Mouse (Mus musculus) v-Abl transformed pro-B cells (cell line): Measurements from ENCODE around the gene Sh3pxd2a.

Experiments used
- in situ Hi-C, 2 experiments: fragments of 400-800 bp; cut with MboI; formaldehyde crosslinking; loops; one replicate each; pipeline ENCODE4 v1.15.1; 2025; ENCODE audit not compliant: unreplicated experiment in 2 of 2

Sh3pxd2a gene

GRCm38 (mm10) chr19:47359166-47359931 lies 104.9 kb downstream of the Sh3pxd2a start:
- in situ Hi-C loops, result loop anchor here (5.0 to 10.0 kb wide), 5 partner anchors 103 to 465 kb away; partner anchors contain the start of gene Sh3pxd2a (in 1 of the 2)

GRCm38 (mm10) chr19:47357297-47357696 lies 106.9 kb downstream of the Sh3pxd2a start:
- in situ Hi-C loops, result loop anchor here (5.0 to 10.0 kb wide), 5 partner anchors 105 to 468 kb away; partner anchors contain the start of gene Sh3pxd2a (in 1 of the 2)

GRCm38 (mm10) chr19:47356188-47356857 lies 107.9 kb downstream of the Sh3pxd2a start:
- in situ Hi-C loops, result loop anchor here (5.0 to 10.0 kb wide), 5 partner anchors 106 to 468 kb away; partner anchors contain the start of gene Sh3pxd2a (in 1 of the 2)

DNA sequence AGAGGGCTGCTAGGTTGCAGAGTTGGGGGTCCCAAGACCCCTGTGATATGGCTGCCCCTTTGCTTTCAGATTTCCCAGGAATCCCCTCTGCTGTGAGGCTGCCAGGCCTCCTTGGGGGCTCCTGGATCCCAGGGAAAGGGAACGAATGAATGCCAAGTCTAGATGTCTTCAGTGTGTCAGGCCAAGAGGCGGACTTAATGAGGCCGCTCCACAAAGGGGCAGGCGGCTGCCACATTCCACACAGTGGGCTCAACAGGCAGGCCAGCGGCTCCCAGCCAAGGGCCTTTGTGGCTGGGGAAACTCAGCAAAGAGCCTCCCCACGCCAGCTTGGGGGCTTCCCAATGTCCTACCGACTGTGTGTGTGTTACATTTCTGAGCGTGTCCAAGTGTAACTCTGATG lies 109.7 kb downstream of the Sh3pxd2a start:
- in situ Hi-C loops, result loop anchor here (10.0 kb wide), 2 partner anchors 320 to 470 kb away; no protein-coding TSS in a partner anchor

DNA sequence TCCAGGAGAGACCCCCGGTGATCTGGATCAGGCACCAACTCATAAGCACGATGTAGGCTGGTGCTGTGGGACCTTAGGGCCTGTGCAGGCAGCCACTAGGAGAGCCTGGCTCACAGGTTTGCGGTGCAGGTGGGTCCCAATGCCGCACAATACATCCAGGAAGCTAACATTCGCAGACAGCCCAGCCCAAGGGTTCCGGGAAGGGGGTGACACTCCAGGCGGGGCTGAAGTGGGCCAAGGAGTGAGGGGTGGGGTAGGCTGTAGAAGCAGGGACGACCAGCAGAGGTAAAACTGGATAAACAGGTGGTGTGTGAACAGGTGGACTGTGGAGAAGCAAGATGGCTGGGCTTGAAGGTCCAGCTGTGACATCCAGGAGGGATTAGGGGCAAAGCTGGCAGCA lies 115.2 kb downstream of the Sh3pxd2a start:
- in situ Hi-C loops, result loop anchor here in 1 of 2 experiments (25.0 kb wide), 1 partner anchor 687 kb away; the partner anchor contains the start of gene Cyp17a1

DNA sequence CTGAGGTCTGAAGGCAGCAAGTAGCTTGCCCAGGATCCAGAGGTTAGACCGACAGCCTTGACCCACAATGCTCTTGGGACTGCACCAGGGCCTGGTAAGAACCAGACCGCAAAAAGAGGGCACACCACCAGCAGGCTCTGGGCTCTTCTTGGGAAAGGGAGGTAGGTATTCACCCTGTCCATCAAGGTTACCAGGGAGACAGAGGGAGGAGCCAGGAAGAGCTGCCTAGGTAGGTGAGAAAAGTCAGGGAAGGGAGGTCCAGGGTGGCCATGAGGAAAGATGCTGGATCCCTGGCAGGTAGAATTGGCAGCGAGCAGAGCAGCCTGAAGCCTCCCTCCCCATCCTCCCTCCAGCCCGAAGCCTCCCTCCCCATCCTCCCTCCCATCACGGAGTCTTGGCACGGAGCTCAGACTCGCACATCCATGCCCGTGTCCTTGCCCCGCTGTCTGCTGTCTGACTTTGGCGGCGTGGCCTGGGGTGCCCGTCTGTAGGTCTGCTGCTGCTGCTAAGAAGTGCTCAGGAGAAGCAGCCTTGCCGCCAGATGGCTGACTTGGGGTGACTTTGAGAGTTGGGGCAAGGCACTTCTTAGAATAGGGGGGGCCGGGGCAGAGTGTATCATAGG lies 115.7 kb downstream of the Sh3pxd2a start:
- in situ Hi-C loops, result loop anchor here in 1 of 2 experiments (25.0 kb wide), 1 partner anchor 686 kb away; the partner anchor contains the start of gene Cyp17a1

GRCm38 (mm10) chr19:47347021-47347643 lies 117.1 kb downstream of the Sh3pxd2a start:
- in situ Hi-C loops, result loop anchor here in 1 of 2 experiments (25.0 kb wide), 1 partner anchor 685 kb away; the partner anchor contains the start of gene Cyp17a1

DNA sequence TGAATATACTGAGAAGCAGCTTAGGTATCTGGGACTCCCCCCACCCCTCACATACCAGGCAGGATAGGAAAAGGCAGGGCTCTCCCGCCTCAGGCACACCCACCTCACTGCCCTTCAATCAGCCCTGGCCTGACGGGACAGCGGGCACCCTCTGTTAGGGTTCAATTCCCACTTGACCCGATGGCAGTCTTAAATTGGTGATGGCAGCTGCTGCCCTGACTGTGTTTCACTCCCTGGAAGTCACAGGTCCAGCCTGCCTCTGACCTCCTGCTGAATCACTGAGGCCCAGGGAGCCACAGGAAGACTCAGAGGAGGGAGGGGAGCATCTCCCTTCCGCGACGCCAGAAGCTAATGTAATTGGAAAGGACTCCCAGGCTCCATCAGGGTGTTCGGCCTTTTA lies 117.6 kb downstream of the Sh3pxd2a start:
- in situ Hi-C loops, result loop anchor here in 1 of 2 experiments (25.0 kb wide), 1 partner anchor 684 kb away; the partner anchor contains the start of gene Cyp17a1

DNA sequence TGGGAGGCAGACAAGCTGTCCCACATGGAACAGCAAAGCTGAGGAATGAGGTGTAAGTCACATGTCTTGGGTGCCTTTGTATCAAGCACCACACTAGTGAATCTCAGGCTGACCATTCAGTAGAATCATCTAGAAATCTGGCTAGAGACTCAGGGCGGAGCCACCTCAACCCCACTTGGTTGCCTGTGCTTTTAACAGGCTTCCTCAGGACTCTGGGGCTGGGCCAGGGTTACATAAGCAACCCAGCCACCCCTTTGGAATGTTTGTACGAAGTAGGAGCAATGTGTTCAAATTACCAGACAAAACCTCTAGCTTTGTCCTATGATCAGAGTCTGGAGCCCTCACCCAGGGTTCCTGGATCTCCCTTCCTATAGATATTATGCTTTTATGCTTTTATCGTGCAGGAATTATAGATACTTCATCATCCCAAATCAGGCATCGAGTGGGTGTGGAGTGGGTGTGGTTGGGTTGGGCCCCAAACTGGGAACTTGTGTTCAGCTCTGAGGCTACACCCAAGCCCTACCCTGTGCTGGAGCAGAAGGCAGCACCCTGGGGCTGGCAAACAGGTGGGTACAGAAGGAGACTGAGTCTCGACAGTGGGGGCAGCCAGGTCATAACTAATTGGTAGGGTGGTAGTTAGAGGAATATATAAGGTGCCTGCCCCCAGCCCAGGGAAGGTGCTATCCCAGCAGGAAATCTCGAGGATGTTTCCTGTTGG lies 118.2 kb downstream of the Sh3pxd2a start:
- in situ Hi-C loops, result loop anchor here in 1 of 2 experiments (25.0 kb wide), 1 partner anchor 684 kb away; the partner anchor contains the start of gene Cyp17a1

DNA sequence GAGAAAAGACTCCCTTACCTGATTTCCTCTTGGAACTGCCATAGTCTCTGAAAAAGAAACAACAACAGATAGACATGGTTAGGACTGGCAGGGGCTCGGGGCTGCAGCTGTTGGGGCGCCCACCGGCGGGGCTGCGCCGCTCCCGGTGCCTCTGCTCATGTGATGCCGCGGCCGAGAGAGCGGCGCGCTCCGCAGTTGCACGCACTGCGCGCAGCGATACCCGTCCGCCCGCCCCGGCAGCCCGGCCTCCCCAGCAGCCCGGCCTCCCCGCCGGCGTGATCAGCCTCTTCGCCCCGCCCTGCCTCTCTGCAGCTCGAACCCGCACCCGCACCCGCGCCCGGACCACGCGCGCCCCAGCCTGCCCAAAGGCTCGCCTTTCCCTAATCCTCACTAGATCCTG lies 120.8 kb downstream of the Sh3pxd2a start:
- in situ Hi-C loops, result loop anchor here in 1 of 2 experiments (25.0 kb wide), 1 partner anchor 681 kb away; the partner anchor contains the start of gene Cyp17a1

DNA sequence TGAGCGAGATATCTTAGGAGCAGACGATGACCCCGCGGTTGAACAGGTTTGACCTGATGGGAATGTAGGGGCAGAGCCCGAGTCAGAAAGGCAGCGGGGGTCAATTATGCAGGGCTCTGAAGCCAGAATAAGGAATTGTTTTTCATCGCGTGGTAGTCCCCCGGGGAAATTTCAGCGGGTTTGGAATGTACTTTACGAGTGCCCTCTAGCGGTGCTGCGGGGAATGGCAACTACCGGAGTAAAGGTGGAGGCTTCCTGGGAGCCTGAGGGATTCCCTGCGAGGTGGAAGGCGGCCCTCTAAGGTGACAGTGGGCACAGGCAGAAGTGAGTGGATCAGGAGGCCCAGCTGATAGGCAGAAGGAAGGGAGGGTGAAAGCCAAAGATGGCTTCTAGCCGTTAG lies 125.0 kb downstream of the Sh3pxd2a start:
- in situ Hi-C loops, result loop anchor here in 1 of 2 experiments (25.0 kb wide), 1 partner anchor 677 kb away; the partner anchor contains the start of gene Cyp17a1

DNA sequence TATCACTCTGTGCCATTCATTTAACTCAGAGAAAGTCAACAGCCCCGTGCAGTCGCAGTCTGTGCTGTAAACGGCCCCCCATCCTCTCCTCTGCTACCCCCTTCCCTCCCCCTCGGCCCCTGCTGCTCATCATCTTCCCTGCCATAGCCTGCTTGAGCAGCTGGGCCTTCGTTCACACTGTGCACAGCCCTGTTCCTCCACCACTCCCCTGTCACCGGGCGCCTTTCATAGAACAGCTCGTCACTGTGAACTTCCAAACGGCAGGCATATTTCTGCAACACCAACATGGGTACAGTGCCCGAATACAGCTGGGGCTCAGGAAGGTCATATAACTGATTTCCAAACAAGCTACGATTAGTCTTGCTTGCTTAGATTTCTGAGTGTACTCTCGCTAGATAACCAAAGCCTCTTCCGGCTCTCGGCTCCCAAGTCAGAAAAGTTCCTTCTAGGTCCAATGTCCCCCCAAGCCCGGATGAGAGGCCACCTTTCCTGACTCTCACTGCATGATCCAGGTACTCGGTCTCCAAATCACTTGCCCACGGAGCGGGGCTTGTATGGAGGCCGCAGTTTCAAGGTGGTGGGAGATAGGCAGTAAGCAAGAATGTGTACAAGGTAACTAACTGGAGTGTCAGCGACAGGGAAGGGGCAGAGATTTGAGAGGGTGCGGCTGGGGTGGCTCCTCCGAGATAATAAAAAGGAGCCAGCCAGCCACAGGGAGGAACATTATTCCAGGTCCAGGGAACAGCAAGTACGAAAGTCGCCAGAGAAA lies 125.6 kb downstream of the Sh3pxd2a start:
- in situ Hi-C loops, result loop anchor here in 1 of 2 experiments (25.0 kb wide), 1 partner anchor 676 kb away; the partner anchor contains the start of gene Cyp17a1

GRCm38 (mm10) chr19:47337743-47338142 lies 126.5 kb downstream of the Sh3pxd2a start:
- in situ Hi-C loops, result loop anchor here in 1 of 2 experiments (25.0 kb wide), 1 partner anchor 675 kb away; the partner anchor contains the start of gene Cyp17a1

DNA sequence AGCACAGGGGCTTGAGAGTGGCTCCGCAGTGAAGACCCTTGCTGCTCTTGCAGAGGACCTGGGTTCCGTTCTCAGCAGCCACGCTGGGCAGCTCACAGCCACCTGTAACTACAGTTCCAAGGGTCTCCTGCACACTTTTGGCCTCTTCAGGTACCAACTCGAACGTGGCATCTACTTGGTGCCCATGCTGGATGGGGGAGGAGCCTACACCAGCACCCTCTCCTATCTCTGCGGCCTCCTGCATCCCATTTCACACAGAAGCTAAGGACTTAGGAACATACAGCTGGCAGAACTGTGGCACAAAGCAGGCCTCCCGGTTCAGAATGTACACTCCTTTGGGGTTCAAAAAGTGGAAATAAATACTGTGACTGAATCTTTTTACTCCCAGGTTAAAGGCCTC lies 127.0 kb downstream of the Sh3pxd2a start:
- in situ Hi-C loops, result loop anchor here in 1 of 2 experiments (25.0 kb wide), 1 partner anchor 675 kb away; the partner anchor contains the start of gene Cyp17a1

- in situ Hi-C loops, result loop anchor here in 1 of 2 experiments (25.0 kb wide), 1 partner anchor 673 kb away; the partner anchor contains the start of gene Cyp17a1
Measured at GRCm38 (mm10) chr19:47335262-47335661, 128.9 kb downstream of the Sh3pxd2a start.

GRCm38 (mm10) chr19:47334713-47335112 lies 129.5 kb downstream of the Sh3pxd2a start:
- in situ Hi-C loops, result loop anchor here (5.0 to 25.0 kb wide), 5 partner anchors 62 to 672 kb away; partner anchors contain the start of genes Cyp17a1 (in 1 of the 2) and Neurl1a (in 1 of the 2)

DNA sequence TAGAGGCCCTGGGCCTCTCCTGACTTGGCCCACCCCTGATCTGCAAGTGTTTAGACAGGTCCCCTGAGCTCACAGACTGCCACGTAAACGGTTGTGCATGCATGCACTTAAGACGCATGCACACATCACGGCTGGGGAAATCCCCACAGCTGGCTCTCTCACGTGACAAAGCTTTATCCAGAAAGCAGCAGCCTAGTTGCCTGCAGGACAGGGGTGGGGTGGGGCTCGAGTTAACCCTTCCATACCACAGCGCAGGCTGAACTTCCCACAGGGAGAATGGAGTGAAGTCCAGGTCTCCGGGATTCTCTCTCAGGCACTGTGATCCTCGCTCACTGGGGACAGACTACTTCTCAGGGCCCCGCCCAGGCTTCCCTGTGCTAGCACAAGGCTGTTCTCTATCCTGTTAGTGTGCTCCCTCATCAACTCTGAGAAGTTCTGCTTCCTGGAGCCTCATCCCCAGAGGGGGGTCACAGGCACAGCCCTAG lies 133.4 kb downstream of the Sh3pxd2a start:
- in situ Hi-C loops, result loop anchor here (5.0 to 25.0 kb wide), 5 partner anchors 58 to 668 kb away; partner anchors contain the start of genes Cyp17a1 (in 1 of the 2) and Neurl1a (in 1 of the 2)

- in situ Hi-C loops, result loop anchor here in 1 of 2 experiments (25.0 kb wide), 1 partner anchor 667 kb away; the partner anchor contains the start of gene Cyp17a1
Measured at GRCm38 (mm10) chr19:47329102-47329501, 135.1 kb downstream of the Sh3pxd2a start.
